In genomic region chr3:94702163-94702810, GRCm38 (mm10) we compare ENCODE assay signal across 31 mouse cellular contexts. TPM values are rescaled to one million over a fixed set of nuclear protein-coding genes. Genes with fewer than 3 reads are reported as not detected.
A peak's percentile ranks its signal among the peaks of the same experiment; 100 is the strongest.
DNase-seq lines count a peak whose midpoint lies in the region; ATAC-seq and TF ChIP-seq lines count a peak whose summit lies in the region.
"Not testable (repeated sequence)": the region's sequence is repeated elsewhere in the genome, so short reads cannot be mapped to it uniquely, and the experiment has no call there.
"Had no signal": no experiment of that assay in that cellular context is flagged by ENCODE, and none has a peak within 500 bp of the region (broad histone marks: within the 10 kb centered on the region; RNA-seq: fewer than 3 reads in every experiment).

No protein-coding gene starts in this region.

- H3K4me1 ChIP-seq in heart, embryonic 11.5 days (ENCODE audit: control insufficient read depth, insufficient read depth, low read length); liver, embryonic 16.5 days (ENCODE audit: control insufficient read depth, low read depth, low read length); stomach, postnatal 0 days (replicated peaks; ENCODE audit: control insufficient read depth, insufficient read depth): not testable (repeated sequence)

- H3K36me3 ChIP-seq in heart, embryonic 11.5 days (ENCODE audit: control insufficient read depth, insufficient read depth, low read length); liver, embryonic 16.5 days (ENCODE audit: control insufficient read depth, insufficient read depth); stomach, postnatal 0 days (ENCODE audit: control insufficient read depth, insufficient read depth, low read length): not testable (repeated sequence)

- H3K27me3 ChIP-seq in heart, embryonic 11.5 days (ENCODE audit: control insufficient read depth, insufficient read depth, low read length); liver, embryonic 16.5 days (ENCODE audit: control insufficient read depth, insufficient read depth, low read depth, low read length); stomach, postnatal 0 days (ENCODE audit: control insufficient read depth, insufficient read depth, low read length): not testable (repeated sequence)

- H3K4me2 ChIP-seq in heart, embryonic 11.5 days; stomach, postnatal 0 days (replicated peaks; ENCODE audit: low read depth): not testable (repeated sequence)
- H3K4me2 ChIP-seq in liver, embryonic 16.5 days (ENCODE audit: low read depth, low read length): peak overlapping the region; percentile 44

- H3K4me3 ChIP-seq in heart, embryonic 11.5 days (ENCODE audit: low read depth, low read length); liver, embryonic 16.5 days (ENCODE audit: low read depth, low read length); stomach, postnatal 0 days (ENCODE audit: low read depth, low read length): not testable (repeated sequence)

- peak; percentile 82 for ATAC-seq in common myeloid progenitor, adult 5-6 weeks (replicated peaks; ENCODE audit: low read depth, poor library complexity, severe bottlenecking)
- ATAC-seq in heart, embryonic 11.5 days (replicated peaks; ENCODE audit: insufficient number of reproducible peaks, low FRiP score, low TSS enrichment): peak; percentile 84
- peak; percentile 98 for ATAC-seq in liver, embryonic 16.5 days (ENCODE audit: low read depth)
- peak; percentile 33; the same call in 1 of the 2 replicates for ATAC-seq in stomach, postnatal 0 days (ENCODE audit: low FRiP score, low TSS enrichment)

- not testable (repeated sequence) for H3K9ac ChIP-seq in heart, embryonic 11.5 days (ENCODE audit: low read depth, low read length); stomach, postnatal 0 days (ENCODE audit: low read length)
- H3K9ac ChIP-seq in liver, embryonic 16.5 days (ENCODE audit: low read depth, low read length): peak overlapping the region; percentile 3

- not testable (repeated sequence) for TF ChIP-seq EP300 in stomach, postnatal 0 days (optimal IDR thresholded peaks at IDR 0.05)

- H3K27ac ChIP-seq in heart, embryonic 11.5 days (ENCODE audit: low read depth, low read length): peak overlapping the region; percentile 42; the same call in 1 of the 2 replicates
- peak overlapping the region; percentile 84 for H3K27ac ChIP-seq in liver, embryonic 16.5 days (ENCODE audit: low read length)
- H3K27ac ChIP-seq in stomach, postnatal 0 days (replicated peaks): not testable (repeated sequence)

- WGBS in heart, embryonic 11.5 days (ENCODE audit: insufficient replicate concordance): 76% methylated on average over 7 of the region's 7 CpGs
- WGBS in liver, embryonic 16.5 days (ENCODE audit: insufficient replicate concordance): 34% methylated on average over 7 of the region's 7 CpGs
- WGBS in stomach, postnatal 0 days: 67% methylated on average over 5 of the region's 7 CpGs

- H3K9me3 ChIP-seq in heart, embryonic 11.5 days (replicated peaks; ENCODE audit: control insufficient read depth, low read length); liver, embryonic 16.5 days (replicated peaks; ENCODE audit: control insufficient read depth, low read length); stomach, postnatal 0 days (ENCODE audit: control insufficient read depth, low read length): not testable (repeated sequence)

- DNase-seq in MN1 (ENCODE audit: low spot score) (peak; percentile 0), liver (peak; percentile 91)
- peak; percentile 13 for DNase-seq in lung, postnatal 10 days
- DNase-seq in spleen, postnatal 10 days (ENCODE audit: low spot score in 2 of 2): peak; percentile 59 to 84
- DNase-seq in stomach, postnatal 0 days (ENCODE audit: low spot score): not testable (repeated sequence)

- not testable (repeated sequence) for TF ChIP-seq CTCF in stomach, postnatal 0 days (IDR thresholded peaks at IDR 0.05; ENCODE audit: low read depth)

RNA-seq across cellular contexts. Expression of gene Selenbp2, which starts 8.9 kb away (rescaled TPM):
- 0.05 TPM in 1 of 2 replicates, not detected in the other for total RNA-seq in common myeloid progenitor, adult 5-6 weeks (2017)
- polyA plus RNA-seq in heart, embryonic 11.5 days (2014; fragmentation: Nextera tagmentation; extraction: Ambion mirVana): 0.72 and 2.0 TPM in 2 replicates
- polyA plus RNA-seq in liver, embryonic 16.5 days (2015; fragmentation: Nextera tagmentation; extraction: Ambion mirVana): 93.0 and 115 TPM in 2 replicates
- polyA plus RNA-seq in stomach, postnatal 0 days (2015; fragmentation: Nextera tagmentation; extraction: Ambion mirVana): 37.3 and 42.0 TPM in 2 replicates
- total RNA-seq: ES-E14; monocyte, adult 5-6 weeks; neutrophil, adult 5-6 weeks had no signal
- polyA plus RNA-seq: embryonic facial prominence, embryonic 11.5 days; forebrain, embryonic 13.5 days; midbrain, embryonic 13.5 days had no signal

RNA-seq across cellular contexts. Expression of gene Tuft1, which starts 43.6 kb away (rescaled TPM):
- total RNA-seq in common myeloid progenitor, adult 5-6 weeks (2017): 5.6 and 5.7 TPM in 2 replicates
- 8.7 and 10.5 TPM in 2 replicates for polyA plus RNA-seq in heart, embryonic 11.5 days (2014; fragmentation: Nextera tagmentation; extraction: Ambion mirVana)
- 13.2 and 13.3 TPM in 2 replicates for polyA plus RNA-seq in liver, embryonic 16.5 days (2015; fragmentation: Nextera tagmentation; extraction: Ambion mirVana)
- 39.7 and 43.4 TPM in 2 replicates for polyA plus RNA-seq in stomach, postnatal 0 days (2015; fragmentation: Nextera tagmentation; extraction: Ambion mirVana)

RNA-seq across cellular contexts. Expression of gene Gm10972, which starts 59.4 kb away (rescaled TPM):
- total RNA-seq in common myeloid progenitor, adult 5-6 weeks (2017): not detected in 2 replicates
- not detected in 2 replicates for polyA plus RNA-seq in heart, embryonic 11.5 days (2014; fragmentation: Nextera tagmentation; extraction: Ambion mirVana)
- polyA plus RNA-seq in liver, embryonic 16.5 days (2015; fragmentation: Nextera tagmentation; extraction: Ambion mirVana): not detected in 2 replicates
- polyA plus RNA-seq in stomach, postnatal 0 days (2015; fragmentation: Nextera tagmentation; extraction: Ambion mirVana): not detected in 2 replicates
- total RNA-seq: adrenal gland, postnatal 14 days; ES-E14; gastrocnemius, adult 18-20 months; gastrocnemius, postnatal 36 days; heart, adult 8-10 months; layer of hippocampus, adult 8-10 months; layer of hippocampus, postnatal 36 days; left cerebral cortex, postnatal 10 days; monocyte, adult 5-6 weeks; neutrophil, adult 5-6 weeks had no signal
- polyA plus RNA-seq: brain, embryonic 14.5 days; embryonic facial prominence, embryonic 11.5 days; forebrain, embryonic 13.5 days; heart, postnatal 0 days; hindbrain, embryonic 10.5 days; hindbrain, embryonic 16.5 days; intestine, postnatal 0 days; kidney, embryonic 14.5 days; limb, embryonic 11.5 days; lung, adult 2 months; midbrain, embryonic 13.5 days; stomach, embryonic 14.5 days; thymus, adult 2 months had no signal

Comparison
In these comparisons a context has a peak if more than half of its experiments do, and no peak if none do; other contexts are left out.
1. ATAC-seq: peak in every context shown above with its lines; median percentile 98 in liver, embryonic 16.5 days; 84 in heart, embryonic 11.5 days; 82 in common myeloid progenitor, adult 5-6 weeks; 33 in stomach, postnatal 0 days.
2. RNA of gene Selenbp2, which starts 8.9 kb away (polyA plus RNA-seq): 93.0 to 115 TPM in liver, embryonic 16.5 days and 37.3 to 42.0 TPM in stomach, postnatal 0 days; 0.72 to 2.0 TPM in heart, embryonic 11.5 days; every median in the first group is over 10 times any median in the second.